ENCODE assay signal across 23 mouse cellular contexts in the genomic region with DNA sequence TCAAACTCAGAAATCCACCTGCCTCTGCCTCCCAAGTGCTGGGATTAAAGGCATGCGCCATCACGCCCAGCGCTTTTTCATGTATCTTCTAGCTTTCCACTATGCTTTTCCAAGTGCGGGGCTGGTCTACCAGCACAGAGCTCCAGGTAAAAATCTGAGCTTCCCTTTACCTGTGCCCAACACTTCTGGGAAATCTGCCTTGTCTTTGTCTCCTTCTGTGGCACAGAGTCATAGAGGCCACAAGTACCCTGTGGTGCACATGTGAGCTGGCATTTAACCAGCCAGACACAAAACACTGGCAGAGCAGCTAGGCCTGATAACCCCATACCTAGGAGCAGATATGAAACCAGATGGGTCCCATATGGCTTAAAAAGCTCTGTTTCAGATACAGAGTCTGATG. TPM values are rescaled to one million over a fixed set of nuclear protein-coding genes. Genes with fewer than 3 reads are reported as not detected.
DNase-seq lines count a peak whose midpoint lies in the region; ATAC-seq and TF ChIP-seq lines count a peak whose summit lies in the region.
"Had no signal": no experiment of that assay in that cellular context is flagged by ENCODE, and none has a peak within 500 bp of the region (broad histone marks: within the 10 kb centered on the region; RNA-seq: fewer than 3 reads in every experiment).

No protein-coding gene starts in this region.

- H3K9me3 ChIP-seq in forebrain, embryonic 11.5 days (ENCODE audit: control insufficient read depth, low read length): no peaks in the 10 kb centered on the region
- H3K9me3 ChIP-seq in forebrain, embryonic 15.5 days: no peaks in the 10 kb centered on the region
- H3K9me3 ChIP-seq in heart, embryonic 10.5 days: no peaks in the 10 kb centered on the region
- H3K9me3 ChIP-seq in heart, embryonic 12.5 days (replicated peaks): no peaks in the 10 kb centered on the region
- H3K9me3 ChIP-seq in midbrain, embryonic 11.5 days (ENCODE audit: control insufficient read depth, low read length): no peaks in the 10 kb centered on the region
- no peaks in the 10 kb centered on the region for H3K9me3 ChIP-seq in midbrain, embryonic 15.5 days
- no peaks in the 10 kb centered on the region for H3K9me3 ChIP-seq in CH12.LX (replicated peaks; ENCODE audit: low read length)
- H3K9me3 ChIP-seq: embryonic facial prominence, embryonic 12.5 days; forebrain, embryonic 12.5 days; G1E had no signal

- no peak overlapping the region for H3K27ac ChIP-seq in forebrain, embryonic 11.5 days (ENCODE audit: low read depth, low read length)
- no peak overlapping the region for H3K27ac ChIP-seq in forebrain, embryonic 15.5 days (replicated peaks)
- no peak overlapping the region for H3K27ac ChIP-seq in heart, embryonic 10.5 days
- no peak overlapping the region for H3K27ac ChIP-seq in heart, embryonic 12.5 days (ENCODE audit: poor library complexity, severe bottlenecking)
- no peak overlapping the region for H3K27ac ChIP-seq in midbrain, embryonic 11.5 days (ENCODE audit: low read depth, low read length)
- no peak overlapping the region for H3K27ac ChIP-seq in midbrain, embryonic 15.5 days
- H3K27ac ChIP-seq in CH12.LX (ENCODE audit: insufficient read depth, low read depth): 0 out of 2 replicates have a peak overlapping the region, but pooled peaks have one; percentile 4
- H3K27ac ChIP-seq: embryonic facial prominence, embryonic 10.5 days; embryonic facial prominence, embryonic 12.5 days had no signal

- no peaks in the 10 kb centered on the region for H3K79me2 ChIP-seq in CH12.LX (replicated peaks; ENCODE audit: control insufficient read depth, extremely low read depth, insufficient read depth, poor library complexity, severe bottlenecking)

- no peaks in the 10 kb centered on the region for H3K4me1 ChIP-seq in forebrain, embryonic 11.5 days (replicated peaks; ENCODE audit: control insufficient read depth, insufficient read depth, low read length)
- no peaks in the 10 kb centered on the region for H3K4me1 ChIP-seq in forebrain, embryonic 15.5 days
- H3K4me1 ChIP-seq in heart, embryonic 10.5 days: peaks cover 18% of the 10 kb centered on the region
- peaks cover 8% of the 10 kb centered on the region; the same call in 1 of the 2 replicates for H3K4me1 ChIP-seq in heart, embryonic 12.5 days (replicated peaks)
- H3K4me1 ChIP-seq in midbrain, embryonic 11.5 days (ENCODE audit: control insufficient read depth, insufficient read depth, low read length): no peaks in the 10 kb centered on the region
- H3K4me1 ChIP-seq in midbrain, embryonic 15.5 days: no peaks in the 10 kb centered on the region
- peaks cover 25 to 62% of the 10 kb centered on the region in 2 experiments for H3K4me1 ChIP-seq in CH12.LX (ENCODE audit: control insufficient read depth in 1 of 2, insufficient read depth in 2 of 2)
- H3K4me1 ChIP-seq: forebrain, embryonic 12.5 days had no signal

- no peak overlapping the region for H3K9ac ChIP-seq in forebrain, embryonic 11.5 days (ENCODE audit: low read length)
- no peak overlapping the region for H3K9ac ChIP-seq in forebrain, embryonic 15.5 days (replicated peaks)
- H3K9ac ChIP-seq in heart, embryonic 12.5 days: no peak overlapping the region
- no peak overlapping the region for H3K9ac ChIP-seq in midbrain, embryonic 11.5 days (ENCODE audit: low read length)
- no peak overlapping the region for H3K9ac ChIP-seq in midbrain, embryonic 15.5 days
- no peak overlapping the region for H3K9ac ChIP-seq in CH12.LX (ENCODE audit: insufficient read depth, low read depth)
- H3K9ac ChIP-seq: embryonic facial prominence, embryonic 12.5 days; forebrain, embryonic 12.5 days; forebrain, postnatal 0 days had no signal

- in situ Hi-C loops in CH12.LX (cut with MboI; ENCODE audit: low pct_ligation_motif_present, low pct_unique_long_range_greater_than_20kb, low sequenced_read_pairs): loop anchor here (5.0 kb wide), 2 partner anchors 124 to 311 kb away; a partner anchor contains a TSS

- no peak for TF ChIP-seq EP300 in CH12.LX (IDR thresholded peaks at IDR 0.05; ENCODE audit: low read length)

- dilution Hi-C loops in CH12.LX (cut with MboI; ENCODE audit: extremely low pct_ligation_motif_present, extremely low pct_unique_long_range_greater_than_20kb, low sequenced_read_pairs): no loop called here

- no peak for TF ChIP-seq CTCF in CH12.LX (conservative IDR thresholded peaks at IDR 0.05 in 1 of 2, IDR thresholded peaks at IDR 0.05 in 1 of 2; ENCODE audit: low read depth in 2 of 2, low read length in 2 of 2)

- TF ChIP-seq RAD21 in CH12.LX (IDR thresholded peaks at IDR 0.05; ENCODE audit: low read depth, low read length): no peak

- H3K4me3 ChIP-seq in forebrain, embryonic 11.5 days (ENCODE audit: low read depth, low read length): no peak overlapping the region
- H3K4me3 ChIP-seq in forebrain, embryonic 15.5 days: no peak overlapping the region
- H3K4me3 ChIP-seq in heart, embryonic 10.5 days: no peak overlapping the region
- H3K4me3 ChIP-seq in heart, embryonic 12.5 days: no peak overlapping the region
- no peak overlapping the region for H3K4me3 ChIP-seq in midbrain, embryonic 11.5 days (ENCODE audit: low read depth, low read length)
- no peak overlapping the region for H3K4me3 ChIP-seq in midbrain, embryonic 15.5 days
- H3K4me3 ChIP-seq in CH12.LX (replicated peaks in 1 of 3; ENCODE audit: low read depth in 2 of 3, low read length in 2 of 3, poor library complexity in 1 of 3): no peak overlapping the region
- H3K4me3 ChIP-seq: embryonic facial prominence, embryonic 10.5 days; embryonic facial prominence, embryonic 12.5 days; forebrain, embryonic 12.5 days had no signal

- no peaks in the 10 kb centered on the region for H3K27me3 ChIP-seq in forebrain, embryonic 11.5 days (ENCODE audit: control insufficient read depth, insufficient read depth, low read length)
- no peaks in the 10 kb centered on the region for H3K27me3 ChIP-seq in forebrain, embryonic 15.5 days
- H3K27me3 ChIP-seq in heart, embryonic 10.5 days (ENCODE audit: insufficient read depth, poor library complexity, severe bottlenecking): no peaks in the 10 kb centered on the region
- no peaks in the 10 kb centered on the region for H3K27me3 ChIP-seq in heart, embryonic 12.5 days (replicated peaks)
- no peaks in the 10 kb centered on the region for H3K27me3 ChIP-seq in midbrain, embryonic 11.5 days (ENCODE audit: control insufficient read depth, insufficient read depth, low read length)
- no peaks in the 10 kb centered on the region for H3K27me3 ChIP-seq in midbrain, embryonic 15.5 days (replicated peaks)
- H3K27me3 ChIP-seq in CH12.LX (replicated peaks): no peaks in the 10 kb centered on the region
- H3K27me3 ChIP-seq: embryonic facial prominence, embryonic 12.5 days; forebrain, embryonic 12.5 days; Patski had no signal

- H3K36me3 ChIP-seq in forebrain, embryonic 11.5 days (ENCODE audit: control insufficient read depth, insufficient read depth, low read length): peaks cover 9% of the 10 kb centered on the region; the same call in 1 of the 2 replicates
- peaks cover 84% of the 10 kb centered on the region for H3K36me3 ChIP-seq in forebrain, embryonic 15.5 days
- peaks cover 51% of the 10 kb centered on the region for H3K36me3 ChIP-seq in heart, embryonic 10.5 days
- peaks cover 39% of the 10 kb centered on the region for H3K36me3 ChIP-seq in heart, embryonic 12.5 days
- peaks cover 20% of the 10 kb centered on the region for H3K36me3 ChIP-seq in midbrain, embryonic 11.5 days (ENCODE audit: control insufficient read depth, insufficient read depth, low read length)
- H3K36me3 ChIP-seq in midbrain, embryonic 15.5 days (replicated peaks): peaks cover 58% of the 10 kb centered on the region
- peaks cover 0 to 68% of the 10 kb centered on the region in 2 experiments for H3K36me3 ChIP-seq in CH12.LX (replicated peaks in 1 of 2; ENCODE audit: control insufficient read depth in 1 of 2, insufficient read depth in 1 of 2, low read length in 1 of 2)
- H3K36me3 ChIP-seq: G1E had no signal

- peak; percentile 29 for DNase-seq in forebrain, embryonic 11.5 days (ENCODE audit: low spot score)
- peak; percentile 45 for DNase-seq in heart, embryonic 10.5 days (ENCODE audit: low spot score)
- DNase-seq in midbrain, embryonic 11.5 days (ENCODE audit: low spot score, missing footprints): peak; percentile 57
- DNase-seq in CH12.LX (ENCODE audit: extremely low read depth): no peak
- no peak for DNase-seq in kidney, adult 9 months
- DNase-seq: adrenal gland, adult 8-10 months; adrenal gland, postnatal 14 days; adrenal gland, postnatal 36 days; cerebellum, adult 18-20 months; cerebellum, adult 8-10 months; cerebellum, adult 9-11 months; cerebellum, postnatal 14 days; forebrain, postnatal 0 days had no signal

- no peak for ATAC-seq in forebrain, embryonic 11.5 days (replicated peaks; ENCODE audit: low FRiP score)
- no peak for ATAC-seq in forebrain, embryonic 15.5 days (replicated peaks)
- ATAC-seq in heart, embryonic 12.5 days (ENCODE audit: insufficient number of reproducible peaks, low FRiP score): no peak
- ATAC-seq in midbrain, embryonic 11.5 days (ENCODE audit: low FRiP score): no peak
- no peak for ATAC-seq in midbrain, embryonic 15.5 days (replicated peaks)
- ATAC-seq: activated CD4-positive, CD25-positive, alpha-beta regulatory T cell, adult 4 months; forebrain, embryonic 14.5 days; forebrain, postnatal 0 days had no signal

- H3K4me2 ChIP-seq in forebrain, embryonic 11.5 days (ENCODE audit: low read depth, low read length, severe bottlenecking): no peak overlapping the region
- no peak overlapping the region for H3K4me2 ChIP-seq in forebrain, embryonic 15.5 days (replicated peaks)
- H3K4me2 ChIP-seq in heart, embryonic 12.5 days: no peak overlapping the region
- no peak overlapping the region for H3K4me2 ChIP-seq in midbrain, embryonic 11.5 days
- no peak overlapping the region for H3K4me2 ChIP-seq in midbrain, embryonic 15.5 days
- no peak overlapping the region for H3K4me2 ChIP-seq in CH12.LX (ENCODE audit: insufficient read depth, low read depth, poor library complexity, severe bottlenecking)
- H3K4me2 ChIP-seq: embryonic facial prominence, embryonic 12.5 days; forebrain, embryonic 12.5 days had no signal

- no peak for TF ChIP-seq POLR2A in CH12.LX (IDR thresholded peaks at IDR 0.05; ENCODE audit: low read depth, low read length)

- 97% methylated on average over 4 of the region's 4 CpGs for WGBS in forebrain, embryonic 11.5 days
- 96% methylated on average over 4 of the region's 4 CpGs for WGBS in forebrain, embryonic 15.5 days
- 96% methylated on average over 4 of the region's 4 CpGs for WGBS in heart, embryonic 10.5 days
- 92% methylated on average over 4 of the region's 4 CpGs for WGBS in heart, embryonic 12.5 days
- 94% methylated on average over 4 of the region's 4 CpGs for WGBS in midbrain, embryonic 11.5 days
- 98% methylated on average over 4 of the region's 4 CpGs for WGBS in midbrain, embryonic 15.5 days

RNA-seq across cellular contexts. Expression of a gene that starts 36.4 kb away (rescaled TPM):
- 99.8 and 103 TPM in 2 replicates for polyA plus RNA-seq in forebrain, embryonic 11.5 days (2014; fragmentation: Nextera tagmentation; extraction: Ambion mirVana)
- 89.7 and 93.3 TPM in 2 replicates for polyA plus RNA-seq in forebrain, embryonic 15.5 days (2015; fragmentation: Nextera tagmentation; extraction: Ambion mirVana)
- polyA plus RNA-seq in heart, embryonic 10.5 days (2016; fragmentation: Nextera tagmentation; extraction: Ambion mirVana): 64.1 and 74.8 TPM in 2 replicates
- 64.8 and 72.8 TPM in 2 replicates for polyA plus RNA-seq in heart, embryonic 12.5 days (2016; fragmentation: Nextera tagmentation; extraction: Ambion mirVana)
- 86.5 and 88.1 TPM in 2 replicates for polyA plus RNA-seq in midbrain, embryonic 11.5 days (2014; fragmentation: Nextera tagmentation; extraction: Ambion mirVana)
- polyA plus RNA-seq in midbrain, embryonic 15.5 days (2015; fragmentation: Nextera tagmentation; extraction: Ambion mirVana): 89.0 and 90.2 TPM in 2 replicates
- total RNA-seq in CH12.LX (2012; rRNA removed): 12.2 and 13.1 TPM in 2 replicates
- 12.8 and 13.3 TPM in 2 replicates for total RNA-seq in CH12.LX (2014; rRNA removed)
- 32.0 and 39.0 TPM in 2 replicates for polyA plus RNA-seq in CH12.LX (2012; ENCODE audit: insufficient read length, low read depth)

RNA-seq across cellular contexts. Expression of a gene that starts 59.3 kb away (rescaled TPM):
- 6.1 and 6.8 TPM in 2 replicates for polyA plus RNA-seq in forebrain, embryonic 11.5 days (2014; fragmentation: Nextera tagmentation; extraction: Ambion mirVana)
- polyA plus RNA-seq in forebrain, embryonic 15.5 days (2015; fragmentation: Nextera tagmentation; extraction: Ambion mirVana): 14.7 and 15.0 TPM in 2 replicates
- 2.1 TPM in 2 replicates for polyA plus RNA-seq in heart, embryonic 10.5 days (2016; fragmentation: Nextera tagmentation; extraction: Ambion mirVana)
- polyA plus RNA-seq in heart, embryonic 12.5 days (2016; fragmentation: Nextera tagmentation; extraction: Ambion mirVana): 2.5 and 2.7 TPM in 2 replicates
- 5.6 and 5.8 TPM in 2 replicates for polyA plus RNA-seq in midbrain, embryonic 11.5 days (2014; fragmentation: Nextera tagmentation; extraction: Ambion mirVana)
- polyA plus RNA-seq in midbrain, embryonic 15.5 days (2015; fragmentation: Nextera tagmentation; extraction: Ambion mirVana): 16.1 and 16.9 TPM in 2 replicates
- total RNA-seq in CH12.LX (2012; rRNA removed) (6.5 and 8.7 TPM in 2 replicates), CH12.LX (2014; rRNA removed) (4.7 and 5.4 TPM in 2 replicates)
- polyA plus RNA-seq in CH12.LX (2012; ENCODE audit: insufficient read length, low read depth): 15.7 and 16.7 TPM in 2 replicates

Comparison
In these comparisons a context has a peak if more than half of its experiments do, and no peak if none do; other contexts are left out.
1. DNase-seq: peak in forebrain, embryonic 11.5 days (single experiment), heart, embryonic 10.5 days (single experiment) and midbrain, embryonic 11.5 days (single experiment); none in CH12.LX (single experiment) and kidney, adult 9 months (single experiment).